Mouse (Mus musculus): ENCODE results near the gene Ankrd37.
A peak's percentile ranks its signal among the peaks of the same experiment; 100 is the strongest.

Ankrd37 gene

DNA sequence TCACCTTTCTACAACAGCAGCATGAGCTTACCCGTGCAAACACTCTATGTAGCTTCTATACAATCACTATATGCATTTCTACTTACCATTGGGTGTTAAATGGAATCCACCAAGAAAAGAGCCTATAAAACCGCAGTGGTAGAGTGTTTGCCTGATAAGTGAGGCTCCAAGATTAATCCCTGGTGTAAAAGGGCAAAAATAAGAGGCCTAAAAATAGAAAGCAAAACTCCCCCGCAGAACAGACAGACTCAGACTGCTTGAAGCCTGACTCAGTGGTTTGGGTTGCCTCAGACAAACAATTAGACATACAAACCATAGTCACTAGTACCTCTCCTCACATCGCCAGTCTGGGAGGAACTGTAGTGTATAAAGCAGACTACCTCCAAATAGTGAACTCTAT lies at the start of gene Ankrd37:
Ankrd37 (minus strand) TSS at position 112 of the 400 bp plus-strand sequence.
- DNase-seq, result no peak

DNA sequence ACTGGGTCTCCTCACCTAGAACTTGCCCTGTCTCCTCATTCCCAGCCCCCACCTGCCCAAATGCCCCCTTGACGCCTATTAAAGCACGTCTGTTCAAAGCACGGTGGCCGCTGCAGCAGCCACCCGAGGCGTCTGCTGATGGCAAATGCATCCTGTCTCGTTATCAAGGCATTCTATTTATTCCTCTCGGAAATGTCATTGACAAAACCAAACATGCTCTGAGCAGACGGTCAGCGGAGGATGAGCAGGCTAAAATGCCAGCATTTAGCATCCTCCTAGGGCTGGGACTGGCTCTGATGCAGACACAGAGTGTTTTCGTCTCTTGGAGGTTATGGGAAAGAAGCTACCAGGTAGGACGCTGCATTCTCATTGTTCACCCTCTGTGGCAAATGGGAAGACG lies 34.8 kb upstream of the Ankrd37 start:
- DNase-seq, result no peak

DNA sequence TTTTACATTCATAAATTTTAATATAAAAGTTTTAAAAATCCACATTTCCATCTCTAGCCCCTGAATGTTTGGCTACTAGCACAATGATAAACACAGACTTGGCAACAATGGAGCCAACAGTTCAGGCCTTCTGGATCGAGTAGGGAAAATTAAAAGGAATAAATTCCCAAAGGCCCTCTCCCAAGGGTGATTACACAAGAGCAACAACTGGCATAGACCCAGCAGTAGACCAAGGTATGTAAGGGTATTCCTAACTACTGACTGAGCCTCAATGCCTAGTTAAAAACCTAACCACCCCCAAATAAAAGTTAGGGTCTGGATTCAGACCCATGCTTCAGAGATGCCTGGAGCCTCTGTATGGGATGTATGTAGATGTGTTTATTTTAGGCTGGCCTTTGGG lies 34.2 kb upstream of the Ankrd37 start:
- DNase-seq, result no peak

- DNase-seq, result peak; percentile 34
These were observed 30.7 kb upstream of the Ankrd37 start for GRCm38 (mm10) chr8:46036217-46036616.

- DNase-seq, result no peak
These were observed 18.9 kb upstream of the Ankrd37 start for GRCm38 (mm10) chr8:46024392-46024791.

DNA sequence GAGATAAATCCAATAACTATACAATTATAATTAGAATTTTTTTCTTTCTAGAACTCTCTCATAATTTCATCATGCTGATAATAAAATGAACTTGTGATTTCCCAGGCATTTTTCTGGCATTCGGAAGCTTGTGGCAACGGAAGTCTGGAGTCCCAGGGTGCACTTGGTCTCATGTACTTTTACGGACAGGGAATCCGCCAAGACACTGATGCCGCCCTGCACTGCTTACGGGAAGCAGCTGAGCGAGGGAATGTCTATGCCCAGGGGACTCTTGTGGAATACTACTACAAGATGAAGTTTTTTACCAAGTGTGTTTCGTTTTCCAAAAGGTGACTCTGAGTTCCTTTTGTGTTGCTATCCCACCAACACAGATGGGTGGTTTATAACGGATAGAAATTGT lies 17.3 kb upstream of the Ankrd37 start:
- DNase-seq, result no peak

DNA sequence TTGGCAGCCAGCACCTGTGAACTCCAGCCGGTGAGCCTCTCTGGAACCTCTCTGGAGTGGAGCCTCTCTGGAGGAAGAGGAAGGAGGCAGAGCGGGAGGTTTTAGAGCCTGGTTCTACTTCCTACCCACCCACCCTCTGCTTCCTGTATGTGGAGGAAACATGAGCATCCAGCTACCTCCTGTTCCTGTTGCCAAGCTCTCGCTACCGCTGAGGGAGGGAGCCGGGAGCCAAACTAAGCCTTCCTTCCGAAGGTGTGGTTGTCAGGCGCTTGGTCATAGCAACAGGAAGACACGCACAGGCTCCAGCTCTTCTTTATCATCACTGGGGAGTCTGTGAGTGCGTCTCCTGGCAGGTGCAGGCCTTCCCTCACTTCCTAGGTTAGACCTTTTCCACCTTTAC lies 16.7 kb upstream of the Ankrd37 start:
- no peak for DNase-seq

GRCm38 (mm10) chr8:46010746-46011680 lies 5.5 kb upstream of the Ankrd37 start:
- DNase-seq, result peak; percentile 56

GRCm38 (mm10) chr8:46010306-46010705 lies 4.8 kb upstream of the Ankrd37 start:
- no peak for DNase-seq

- DNase-seq, result no peak
These were observed 1.7 kb upstream of the Ankrd37 start for GRCm38 (mm10) chr8:46007050-46007672.

DNA sequence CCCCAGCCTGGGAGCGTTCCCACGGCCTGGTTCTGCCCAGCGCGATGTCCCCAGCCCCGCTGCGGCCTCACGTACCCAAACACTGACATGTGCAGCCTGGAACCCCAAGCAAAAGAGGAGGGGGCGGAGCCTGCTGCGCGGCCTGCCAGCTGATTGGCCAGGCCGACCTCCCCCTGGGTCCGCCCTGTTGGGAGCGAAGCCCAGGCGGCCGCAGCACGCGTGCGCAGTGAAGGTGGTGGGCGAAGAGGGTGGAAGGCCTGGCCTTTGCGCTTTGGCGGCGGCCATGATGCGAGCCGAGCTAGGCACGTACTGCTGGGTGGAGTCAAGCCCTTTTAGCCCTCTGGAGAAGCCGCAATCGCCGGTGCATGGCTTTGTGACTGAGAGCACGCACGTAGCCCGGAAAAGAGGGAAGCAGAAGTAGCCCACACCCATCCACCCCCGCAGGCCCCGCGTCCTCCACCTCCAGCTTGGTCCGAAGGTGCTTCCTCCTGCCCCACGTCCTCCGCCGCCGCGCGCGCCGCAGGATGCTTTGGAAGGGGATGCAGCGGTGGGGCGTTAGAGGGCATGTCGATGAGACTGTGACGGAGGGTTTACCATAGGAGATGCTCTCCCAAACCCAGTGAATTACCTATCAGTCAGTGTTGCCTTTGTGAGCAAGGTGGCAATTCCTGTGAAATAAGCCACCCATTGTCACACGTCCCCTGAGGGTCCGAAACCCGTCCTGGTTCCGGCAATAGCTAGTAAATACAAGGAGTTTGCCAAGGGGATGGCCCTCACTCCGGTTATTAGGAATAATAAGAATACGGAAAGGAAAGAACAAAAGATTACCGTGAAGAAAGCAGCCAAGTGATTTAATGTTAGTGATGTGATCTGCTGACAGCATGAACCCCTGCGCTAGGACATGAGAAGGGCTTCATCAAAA lies 5.5 kb downstream of the Ankrd37 start:
- peak; percentile 99 for DNase-seq

- peak; percentile 49 for DNase-seq
These were observed 6.2 kb downstream of the Ankrd37 start, which contains the start of gene Lrp2bp for GRCm38 (mm10) chr8:45999138-45999783. Gene Lrp2bp, plus strand, starts transcription at chr8:45999303.

- DNase-seq, result no peak
These were observed 7.3 kb downstream of the Ankrd37 start for GRCm38 (mm10) chr8:45998228-45998627.

- DNase-seq, result no peak
These were observed 9.9 kb downstream of the Ankrd37 start for GRCm38 (mm10) chr8:45995576-45995975.

DNA sequence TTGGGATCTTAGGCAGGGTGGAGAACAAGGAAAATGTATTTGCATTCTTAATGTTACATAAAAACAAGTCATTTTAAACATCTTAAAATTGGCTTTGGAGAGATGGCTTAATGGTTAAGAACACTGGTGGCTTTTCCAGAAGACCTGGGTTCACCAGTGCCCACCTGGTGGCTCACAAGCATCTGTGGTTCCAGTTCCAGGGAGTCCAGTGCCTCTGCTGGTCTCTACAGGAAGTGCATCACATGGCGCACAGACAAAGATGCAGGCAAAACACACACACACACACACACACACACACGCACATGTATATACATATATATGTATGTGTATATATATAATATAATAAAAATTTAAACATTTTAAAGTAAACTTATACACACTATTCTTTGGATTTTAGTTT lies 11.4 kb downstream of the Ankrd37 start:
- DNase-seq, result no peak

GRCm38 (mm10) chr8:45990631-45991310 lies 14.7 kb downstream of the Ankrd37 start:
- no peak for DNase-seq

- no peak for DNase-seq
These were observed 17.3 kb downstream of the Ankrd37 start for GRCm38 (mm10) chr8:45988189-45988588.

DNA sequence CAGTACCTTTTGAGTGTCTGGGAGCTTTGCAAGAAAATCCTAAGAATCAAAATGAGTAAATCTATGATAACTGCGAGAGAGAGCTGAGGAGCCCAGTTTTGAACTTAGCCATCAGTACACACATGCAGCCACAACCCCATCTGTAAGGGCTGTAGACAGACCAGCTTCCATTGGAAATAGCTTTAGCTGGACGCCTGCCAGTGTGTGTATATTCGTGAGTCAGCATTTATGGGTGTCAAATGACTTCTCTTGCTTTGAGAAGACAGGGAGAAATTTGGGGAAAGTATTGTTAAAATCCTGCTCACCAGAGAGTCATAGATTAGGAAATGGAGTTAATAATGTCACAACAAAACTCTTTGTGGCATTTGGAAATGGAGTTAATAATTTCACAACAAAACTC lies 18.8 kb downstream of the Ankrd37 start:
- DNase-seq, result no peak

- DNase-seq, result no peak
These were observed 29.6 kb downstream of the Ankrd37 start for GRCm38 (mm10) chr8:45975837-45976468.

DNA sequence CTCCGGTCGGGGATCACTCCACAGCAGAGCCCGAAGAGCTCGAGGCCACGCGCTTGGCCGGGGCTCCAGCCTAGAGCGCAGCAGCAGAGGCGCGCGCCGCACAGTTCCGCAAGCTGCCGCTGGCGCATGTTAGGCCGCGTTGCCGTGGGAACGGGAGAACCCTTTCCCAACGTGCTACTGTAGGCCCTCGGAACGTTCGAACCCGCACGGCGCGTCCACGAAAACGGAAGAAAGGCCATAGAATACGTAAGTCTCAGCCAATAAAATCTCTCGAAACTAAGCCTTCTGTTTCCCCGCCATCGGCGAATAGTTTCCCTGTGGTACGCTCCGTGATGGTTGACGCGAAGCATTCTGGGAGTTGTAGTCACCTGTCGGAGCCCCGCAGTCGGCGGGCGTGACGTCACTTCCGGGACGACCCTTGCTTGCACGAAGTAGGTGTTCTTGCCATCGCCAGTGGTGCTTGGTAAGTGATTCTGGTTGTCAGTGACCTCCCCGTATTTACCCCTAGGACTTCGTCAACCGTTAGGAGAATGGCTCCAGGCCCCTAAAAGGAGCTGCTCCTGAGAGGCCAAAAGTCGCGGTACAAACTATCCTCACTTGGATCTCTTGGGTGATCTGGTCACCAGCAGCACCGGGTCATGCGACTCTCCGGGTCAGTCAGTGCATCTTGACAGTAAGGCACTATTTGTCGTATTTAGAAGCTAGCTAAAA lies 30.2 kb downstream of the Ankrd37 start, which contains the start of the genes 1700029J07Rik and Ufsp2:
1700029J07Rik (minus strand) TSS at position 127 of the 711 bp plus-strand sequence.
Ufsp2 (plus strand) TSS at position 403 of the 711 bp plus-strand sequence.
- peak; percentile 99 for DNase-seq
